Mouse (Mus musculus): ENCODE results near the gene Gabpb1. TPM values are rescaled to one million over a fixed set of nuclear protein-coding genes. Genes with fewer than 3 reads are reported as not detected.

Gabpb1 gene
- total and polyA plus RNA-seq, 3 experiments = 11.7 to 17.8 TPM; not detected in 1

GRCm38 (mm10) chr2:126601918-126602600 lies 74.1 kb downstream of the Gabpb1 start:
- no peaks in the 10 kb centered on the region for H3K79me2 ChIP-seq (ENCODE audit: control insufficient read depth, insufficient read depth, low read length, poor library complexity)
- H3K9me3 ChIP-seq (replicated peaks; ENCODE audit: insufficient read depth, low read length) = no peaks in the 10 kb centered on the region
- peak overlapping the region; percentile 49 to 59 for H3K4me3 ChIP-seq (ENCODE audit: control insufficient read depth in 1 of 2, insufficient read depth in 1 of 2, low read depth in 2 of 2, low read length in 2 of 2)
- peaks cover 11 to 22% of the 10 kb centered on the region in 2 experiments for H3K4me1 ChIP-seq (ENCODE audit: control insufficient read depth in 1 of 2, insufficient read depth in 2 of 2, low read length in 2 of 2)
- TF ChIP-seq ZKSCAN1 (IDR thresholded peaks at IDR 0.05; ENCODE audit: low read depth, low read length) = no peak
- no peak for TF ChIP-seq MAZ (IDR thresholded peaks at IDR 0.05; ENCODE audit: low read depth, low read length)
- peak; percentile 32; the same call in 1 of the 2 replicates for TF ChIP-seq GATA1 (IDR thresholded peaks at IDR 0.05; ENCODE audit: low read depth, low read length)
- no peak for TF ChIP-seq MYB (IDR thresholded peaks at IDR 0.05; ENCODE audit: low read depth, low read length)
- no peak for TF ChIP-seq POLR2A (IDR thresholded peaks at IDR 0.05; ENCODE audit: control insufficient read depth in 1 of 2, insufficient read depth in 1 of 2, low read depth in 1 of 2, low read length in 2 of 2, poor library complexity in 1 of 2)
- TF ChIP-seq ZMIZ1 (IDR thresholded peaks at IDR 0.05; ENCODE audit: low read depth, low read length) = no peak
- TF ChIP-seq ETS1 (IDR thresholded peaks at IDR 0.05; ENCODE audit: low read depth, low read length) = peak; percentile 96
- no peak for TF ChIP-seq USF2 (IDR thresholded peaks at IDR 0.05; ENCODE audit: borderline replicate concordance in 1 of 2, insufficient read depth in 1 of 2, low read depth in 1 of 2, low read length in 2 of 2)
- TF ChIP-seq TAL1 (IDR thresholded peaks at IDR 0.05; ENCODE audit: low read length) = peak; percentile 50; the same call in 1 of the 2 replicates
- no peak for TF ChIP-seq RCOR1 (IDR thresholded peaks at IDR 0.05; ENCODE audit: low read depth, low read length)
- peak; percentile 93 for TF ChIP-seq MXI1 (IDR thresholded peaks at IDR 0.05; ENCODE audit: low read depth, low read length)
- no peak for TF ChIP-seq MEF2A (IDR thresholded peaks at IDR 0.05; ENCODE audit: extremely low read depth, insufficient replicate concordance, low read depth, low read length, poor library complexity, severe bottlenecking)
- no peak for TF ChIP-seq HCFC1 (IDR thresholded peaks at IDR 0.05; ENCODE audit: low read depth, low read length)
- TF ChIP-seq SIN3A (IDR thresholded peaks at IDR 0.05; ENCODE audit: low read length) = peak; percentile 87
- TF ChIP-seq NELFE (IDR thresholded peaks at IDR 0.05; ENCODE audit: low read depth, low read length) = no peak
- no peak for TF ChIP-seq POLR2AphosphoS2 (IDR thresholded peaks at IDR 0.05; ENCODE audit: low read length)
- no peak for TF ChIP-seq TBP (IDR thresholded peaks at IDR 0.05; ENCODE audit: low read depth, low read length)
- TF ChIP-seq ELF1 (IDR thresholded peaks at IDR 0.05; ENCODE audit: low read depth, low read length) = 0 out of 2 replicates have a peak, but pooled peaks have one; percentile 12
- TF ChIP-seq USF1 (IDR thresholded peaks at IDR 0.05; ENCODE audit: low read depth, low read length) = no peak
- TF ChIP-seq BHLHE40 (IDR thresholded peaks at IDR 0.05; ENCODE audit: borderline replicate concordance, low read depth, low read length) = peak; percentile 89
- 0 out of 2 replicates have a peak, but pooled peaks have one; percentile 5 for TF ChIP-seq TCF12 (IDR thresholded peaks at IDR 0.05; ENCODE audit: low read depth, low read length)
- no peak for TF ChIP-seq MAFK (IDR thresholded peaks at IDR 0.05; ENCODE audit: borderline replicate concordance, low read depth, low read length)
- TF ChIP-seq MYC (IDR thresholded peaks at IDR 0.05; ENCODE audit: low read depth, low read length) = 0 out of 2 replicates have a peak, but pooled peaks have one; percentile 48
- TF ChIP-seq MAX (IDR thresholded peaks at IDR 0.05; ENCODE audit: low read length) = no peak; the same call in 1 of the 2 replicates
- no peak for TF ChIP-seq NRF1 (IDR thresholded peaks at IDR 0.05; ENCODE audit: insufficient read depth, low read depth, low read length, poor library complexity, severe bottlenecking)
- peak; percentile 39 to 56; a peak in 2 of 4 replicates for TF ChIP-seq EP300 (IDR thresholded peaks at IDR 0.05; ENCODE audit: low read depth in 1 of 2, low read length in 2 of 2)
- H3K27ac ChIP-seq (ENCODE audit: control insufficient read depth, low read depth, low read length) = peak overlapping the region; percentile 55
- H3K36me3 ChIP-seq (ENCODE audit: control insufficient read depth in 1 of 2, insufficient read depth in 2 of 2, low read length in 2 of 2) = peaks cover 0 to 7% of the 10 kb centered on the region in 2 experiments; a peak in 2 of 4 replicates
- no peaks in the 10 kb centered on the region for H3K27me3 ChIP-seq (ENCODE audit: control insufficient read depth in 1 of 2, insufficient read depth in 2 of 2, low read length in 2 of 2)
- H3K9ac ChIP-seq (ENCODE audit: control insufficient read depth, low read depth, low read length, poor library complexity, severe bottlenecking) = peak overlapping the region; percentile 63
- peak; percentile 79 for DNase-seq (ENCODE audit: low read depth, low spot score)
